Mouse (Mus musculus) gastrocnemius, postnatal 36 days (tissue): ENCODE results near the gene Dapp1. TPM values are rescaled to one million over a fixed set of nuclear protein-coding genes. Genes with fewer than 3 reads are reported as not detected.

Experiments
- DNase-seq, 2 experiments: peaks; one replicate each; pipeline ENCODE4 v3.0.0; 2022
- intact Hi-C: fragments of 180-260 bp; cut with DNase I; formaldehyde crosslinking; loops from one replicate; pipeline ENCODE4 v1.15.1; 2025
- long read RNA-seq, 2 experiments: library from polyadenylated mRNA; stranded (forward); transcript quantifications; one replicate each; pipeline ENCODE4 v2.0.0; 2021
- total RNA-seq, 2 experiments: library from RNA; stranded (reverse); gene quantifications; 2 replicates each; pipeline ENCODE4 v1.2.3; 2021

Dapp1 gene
- 1 to 10 TPM; 1.2 to 1.3 TPM for total RNA-seq
- long read RNA-seq, experiment 1: 0 reads
- long read RNA-seq, experiment 2, partial matches to known transcripts: 0 of 2 reads
- long read RNA-seq, experiment 2, other reads (novel, unspliced or antisense): 2 of 2 reads

DNA sequence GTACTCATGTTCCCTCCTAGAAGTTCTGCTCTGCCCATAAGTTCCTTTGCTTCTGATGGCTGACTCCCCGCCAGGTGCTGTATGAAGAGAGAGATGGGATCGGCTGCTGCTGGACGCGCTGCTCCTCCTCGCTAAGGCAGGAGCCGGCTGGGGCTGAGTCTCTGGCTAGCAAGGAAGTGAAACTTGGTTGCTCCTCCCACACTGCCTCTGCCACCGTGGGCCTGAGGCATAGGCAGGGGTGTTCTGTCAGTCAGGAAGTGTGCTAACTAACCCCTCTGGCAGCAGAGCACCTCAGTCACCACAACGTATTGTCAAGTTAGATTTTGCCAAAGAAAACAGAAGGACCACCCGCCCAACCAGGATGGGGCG is at the start of gene Dapp1:
Gene Dapp1 (minus strand): TSS at position 164 of the 369 bp plus-strand sequence.
- peak; percentile 34 to 37 for DNase-seq
- intact Hi-C loops: loop anchor here (5.0 to 10.0 kb wide), 2 partner anchors 34 to 207 kb away; no protein-coding TSS in a partner anchor

DNA sequence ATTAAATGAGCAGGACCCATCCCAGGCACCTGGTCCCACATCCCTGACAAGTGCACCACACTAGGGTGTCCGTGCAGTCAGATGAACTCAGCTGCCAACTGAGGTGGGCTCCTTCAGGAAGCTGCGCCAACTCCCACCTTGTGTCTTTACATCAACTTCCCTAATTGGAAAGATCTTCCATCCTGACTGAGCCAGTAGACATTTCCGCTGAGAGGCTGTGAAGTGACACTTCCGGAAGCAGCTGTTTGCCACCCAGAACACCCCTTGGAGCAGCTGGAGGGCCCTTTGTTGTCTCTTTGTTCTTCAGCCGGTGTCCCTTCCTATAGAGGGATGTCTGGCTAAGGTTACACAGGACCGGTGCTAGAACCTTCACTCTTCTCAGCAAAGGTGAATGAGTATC is 49.2 kb upstream of the Dapp1 start:
- intact Hi-C loops: no loop called here
- DNase-seq: no peak

DNA sequence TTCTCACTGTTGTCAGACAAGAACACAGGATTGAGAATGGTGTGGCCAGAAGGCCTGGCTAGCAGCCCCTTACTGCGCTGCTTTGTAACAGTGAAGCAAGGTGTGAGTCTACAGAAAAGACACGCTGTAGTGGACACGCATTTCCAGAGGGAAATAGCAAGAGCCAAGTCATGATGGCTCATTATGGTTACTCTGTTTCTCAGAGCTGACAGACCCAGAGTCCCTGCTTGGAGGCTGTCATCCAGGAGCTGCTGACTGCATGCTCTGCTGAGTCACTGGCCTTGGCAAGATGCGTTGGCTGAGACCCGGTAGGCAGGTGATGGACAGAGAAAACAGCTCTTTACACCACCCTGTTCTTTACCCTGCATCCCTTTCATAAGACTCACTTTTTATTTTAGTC is 48.0 kb upstream of the Dapp1 start:
- DNase-seq: peak; percentile 44 to 67
- intact Hi-C loops: loop anchor here (5.0 kb wide), 1 partner anchor 43 kb away; no protein-coding TSS in a partner anchor

DNA sequence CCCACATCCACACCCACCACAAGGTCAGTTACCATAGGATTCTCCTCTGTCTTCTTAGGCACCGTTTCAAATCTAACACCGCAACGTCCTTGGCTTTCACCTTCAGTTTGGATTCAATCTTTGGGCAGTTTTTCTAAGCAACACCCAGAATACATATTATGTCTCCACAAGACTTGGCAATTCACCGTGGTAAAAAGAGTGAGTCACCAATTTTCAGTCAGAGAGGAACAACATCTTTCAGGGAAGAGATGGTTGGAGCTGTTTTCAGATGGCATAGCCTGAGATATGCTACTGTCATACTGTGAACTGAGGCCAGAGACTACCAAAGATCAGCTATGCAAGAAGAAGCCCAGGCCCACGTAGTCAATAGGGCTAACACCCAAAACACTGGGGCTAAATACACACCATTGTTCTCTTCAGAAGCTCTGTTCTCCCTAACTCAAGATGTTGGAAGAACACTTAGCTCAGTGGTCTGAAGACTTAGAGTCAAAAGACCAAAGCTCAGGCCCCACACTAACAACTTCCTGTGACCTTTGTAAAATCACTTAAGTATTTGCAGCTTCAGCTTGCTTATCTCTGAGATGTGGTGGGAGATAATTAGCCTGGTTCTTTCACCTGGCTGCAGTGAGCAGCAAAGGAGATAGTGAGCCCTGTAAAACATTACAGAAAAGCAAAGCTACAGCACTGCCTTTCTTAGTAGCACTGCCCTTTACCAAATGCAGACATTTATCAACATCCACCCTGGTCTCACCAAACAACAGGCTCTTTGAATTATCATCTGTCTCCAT is 46.4 kb upstream of the Dapp1 start:
- no peak for DNase-seq
- intact Hi-C loops: loop anchor here (5.0 kb wide), 1 partner anchor 45 kb away; no protein-coding TSS in a partner anchor

DNA sequence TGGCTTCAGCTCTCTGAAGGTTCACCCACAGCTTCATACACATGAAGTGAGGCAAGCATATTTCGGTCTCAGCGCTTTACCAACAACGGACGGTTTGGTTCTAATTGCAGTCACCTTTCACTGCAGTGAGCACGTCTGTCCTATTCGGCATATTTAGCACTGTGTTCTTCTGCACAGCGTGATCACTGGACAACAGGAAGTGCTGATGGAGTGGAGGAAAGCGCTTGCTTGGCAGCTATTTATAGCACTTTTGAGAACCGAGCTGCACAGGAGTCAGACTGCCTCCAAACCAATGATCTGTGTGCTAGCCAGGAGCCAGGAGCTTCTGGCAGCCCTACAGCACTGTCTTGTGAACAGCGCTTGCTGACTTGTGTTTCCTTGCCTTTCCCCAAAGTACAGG is 44.9 kb upstream of the Dapp1 start:
- intact Hi-C loops: loop anchor here (5.0 kb wide), 1 partner anchor 46 kb away; no protein-coding TSS in a partner anchor
- peak; percentile 34 to 47 for DNase-seq

DNA sequence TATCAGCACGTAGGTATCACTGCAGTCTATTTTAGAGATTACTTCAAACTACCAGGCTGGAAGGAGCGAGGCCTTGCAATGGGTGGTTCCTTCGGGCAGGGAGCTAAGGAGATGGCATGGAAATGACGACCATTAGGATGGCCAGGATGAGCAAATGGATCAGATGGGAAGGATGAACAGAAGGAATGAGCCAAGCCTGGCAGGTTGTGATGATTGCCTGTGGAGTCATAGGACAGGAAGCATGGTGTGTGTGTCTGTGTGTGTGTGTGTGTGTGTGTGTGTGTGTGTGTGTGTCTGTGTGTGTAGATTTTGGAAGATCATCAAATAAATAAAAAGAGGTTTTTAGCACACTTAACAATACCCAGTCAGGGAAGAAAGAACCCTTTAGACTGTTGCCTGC is 41.3 kb upstream of the Dapp1 start:
- intact Hi-C loops: no loop called here
- DNase-seq: no peak

DNA sequence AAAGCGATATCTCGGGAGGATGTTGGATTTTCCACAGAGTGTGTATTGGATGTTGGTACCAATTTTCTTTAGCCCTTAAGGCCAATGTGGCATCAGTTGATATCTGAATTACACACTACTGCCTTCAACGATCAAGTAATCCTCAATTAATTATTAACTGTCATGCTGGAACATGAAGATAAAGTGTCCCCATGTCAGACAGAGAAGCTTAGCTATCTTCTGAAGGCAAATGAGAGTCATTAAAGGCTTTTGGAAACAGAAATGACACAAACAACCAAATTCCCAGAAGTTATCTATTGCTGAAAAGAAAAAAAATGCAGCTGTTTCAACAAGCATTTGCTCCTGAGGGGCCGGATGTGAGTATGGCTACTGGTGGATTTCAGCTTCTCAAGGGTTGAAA is 40.7 kb upstream of the Dapp1 start:
- DNase-seq: no peak
- intact Hi-C loops: no loop called here

DNA sequence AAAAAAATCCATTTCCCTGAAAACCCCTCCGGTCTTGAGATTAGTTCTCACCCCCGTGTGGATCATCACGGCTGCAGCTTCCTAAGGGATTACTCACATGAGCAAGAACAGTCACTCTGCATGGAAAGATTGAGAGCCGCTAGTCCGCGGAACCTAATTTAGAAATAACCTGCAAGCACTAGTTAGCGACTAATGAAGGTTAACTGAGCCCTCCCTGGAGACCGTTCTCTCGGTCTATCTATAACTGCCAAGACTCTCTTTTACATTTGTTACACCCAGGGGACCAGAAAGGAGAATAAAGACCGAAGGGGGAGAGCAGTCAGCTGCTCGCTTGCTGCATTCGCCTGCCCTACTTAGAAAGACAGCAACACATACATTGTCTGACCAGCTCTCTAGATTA is 35.5 kb upstream of the Dapp1 start:
- intact Hi-C loops: no loop called here
- DNase-seq: no peak

DNA sequence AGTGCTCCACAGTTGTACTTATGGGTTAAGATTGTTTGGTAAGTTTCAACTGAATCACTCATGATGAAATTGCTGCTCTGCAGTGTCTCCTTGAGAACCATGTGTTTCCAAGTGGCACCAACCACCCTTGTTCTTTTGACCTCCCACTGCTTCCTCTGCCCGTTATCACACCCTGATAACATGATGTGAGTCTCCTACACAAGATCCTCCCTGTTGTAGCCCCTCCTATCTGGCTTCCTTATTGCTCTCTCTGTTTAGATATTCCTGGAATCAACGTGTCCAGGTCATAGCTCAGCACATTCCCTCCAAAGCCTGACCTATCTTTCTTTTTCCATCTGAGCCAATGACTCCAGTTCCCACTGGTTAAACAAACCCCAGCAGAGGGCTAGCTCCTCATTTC is 33.4 kb upstream of the Dapp1 start:
- intact Hi-C loops: no loop called here
- DNase-seq: no peak

DNA sequence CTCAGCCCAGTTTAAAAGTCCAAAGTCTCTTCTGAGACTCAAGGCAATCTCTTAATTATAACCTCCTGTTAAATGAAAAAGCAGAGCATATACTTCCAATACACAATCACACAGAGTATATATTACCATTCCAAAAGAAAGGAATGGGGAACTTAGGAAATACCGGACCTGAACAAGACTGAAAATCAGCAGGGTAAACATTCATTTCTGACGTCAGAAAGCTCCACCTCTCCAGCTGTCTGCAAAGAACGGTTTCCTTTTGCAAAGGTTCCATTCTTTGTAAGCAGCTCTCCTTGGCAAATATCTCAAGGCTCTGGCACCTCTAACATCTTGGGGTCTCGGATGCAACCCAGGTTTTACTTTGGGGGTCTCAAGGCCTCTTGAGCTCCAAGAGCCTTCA is 31.0 kb upstream of the Dapp1 start:
- intact Hi-C loops: no loop called here
- DNase-seq: no peak

DNA sequence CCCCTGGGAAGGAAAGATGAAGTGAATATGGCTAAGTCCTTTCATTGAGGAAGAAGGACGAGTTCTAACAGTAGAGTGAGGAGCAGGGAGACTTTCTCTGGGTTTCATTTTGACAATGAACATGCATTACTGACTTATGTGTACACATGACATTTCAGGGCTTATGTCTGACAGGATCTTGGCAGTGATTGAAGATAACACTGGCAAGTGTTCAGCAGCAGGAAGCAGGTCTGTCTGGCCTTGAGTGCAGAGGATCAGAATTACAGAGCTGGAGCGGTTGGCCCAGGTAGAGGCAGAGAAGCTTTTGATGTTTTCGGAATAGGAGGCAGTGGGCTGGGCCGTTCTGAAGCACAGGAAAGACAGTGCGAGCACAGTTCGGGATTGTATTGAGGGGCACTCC is 26.8 kb upstream of the Dapp1 start:
- intact Hi-C loops: no loop called here
- no peak for DNase-seq

DNA sequence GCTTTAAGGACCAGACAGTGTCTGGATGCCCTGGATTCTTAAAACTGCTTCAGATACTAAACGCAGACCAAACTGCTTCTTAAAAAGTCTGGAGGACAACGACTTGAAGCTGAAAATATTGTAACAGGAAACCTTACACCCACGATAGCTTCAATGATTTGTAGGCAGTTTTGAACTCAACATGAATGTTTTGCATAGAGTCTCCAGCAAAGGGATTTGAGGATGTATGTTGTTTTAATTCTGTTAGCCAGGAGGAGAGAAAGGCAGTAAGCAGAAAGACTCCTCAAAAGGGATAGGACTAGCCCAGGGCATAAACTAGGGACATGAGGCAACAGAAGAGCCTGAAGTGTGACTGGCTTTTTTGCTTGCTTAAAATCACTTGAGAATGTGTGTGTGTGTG is 25.6 kb upstream of the Dapp1 start:
- DNase-seq: no peak

DNA sequence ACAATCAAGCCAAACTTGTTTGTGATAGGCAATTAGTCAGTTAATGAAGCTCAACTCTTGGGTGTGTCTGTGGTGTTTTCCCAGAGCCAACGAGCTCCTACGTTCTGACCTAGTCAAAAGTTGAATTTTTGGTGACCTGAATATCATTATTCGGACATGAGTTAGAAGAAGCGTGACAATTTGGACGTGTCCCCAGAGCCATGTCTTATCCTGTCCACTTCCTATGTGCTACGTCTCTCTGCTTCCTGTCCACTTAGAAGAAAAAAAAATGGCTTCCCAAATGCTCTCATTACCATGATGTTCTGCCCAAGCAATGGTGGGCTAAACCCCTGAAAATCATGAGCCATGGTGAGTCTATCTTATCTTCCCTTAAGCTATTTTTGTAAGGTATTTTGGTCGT is 21.9 kb upstream of the Dapp1 start:
- intact Hi-C loops: no loop called here
- no peak for DNase-seq

More for the DNA sequence above, 25.6 kb upstream of the Dapp1 start:
- intact Hi-C loops: no loop called here

DNA sequence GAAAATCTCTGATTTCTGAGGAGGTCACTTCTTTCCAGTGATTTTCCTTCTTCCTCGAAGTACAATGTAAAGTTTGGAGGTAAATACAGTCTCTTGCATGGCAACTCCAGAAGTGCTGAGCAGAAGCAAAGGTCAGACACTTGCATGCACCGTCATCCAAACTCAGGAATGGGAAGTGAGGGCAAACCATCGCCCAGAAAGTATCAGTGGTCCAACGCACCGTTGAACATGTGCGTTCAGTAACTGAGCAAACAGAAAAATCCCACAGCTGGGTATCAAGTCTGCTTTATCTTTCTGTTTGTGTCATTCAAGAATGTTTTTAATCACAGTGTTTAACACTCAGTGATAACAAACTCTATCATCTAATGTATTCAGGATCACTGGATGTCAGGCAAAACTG is 21.2 kb upstream of the Dapp1 start:
- DNase-seq: no peak
- intact Hi-C loops: no loop called here

DNA sequence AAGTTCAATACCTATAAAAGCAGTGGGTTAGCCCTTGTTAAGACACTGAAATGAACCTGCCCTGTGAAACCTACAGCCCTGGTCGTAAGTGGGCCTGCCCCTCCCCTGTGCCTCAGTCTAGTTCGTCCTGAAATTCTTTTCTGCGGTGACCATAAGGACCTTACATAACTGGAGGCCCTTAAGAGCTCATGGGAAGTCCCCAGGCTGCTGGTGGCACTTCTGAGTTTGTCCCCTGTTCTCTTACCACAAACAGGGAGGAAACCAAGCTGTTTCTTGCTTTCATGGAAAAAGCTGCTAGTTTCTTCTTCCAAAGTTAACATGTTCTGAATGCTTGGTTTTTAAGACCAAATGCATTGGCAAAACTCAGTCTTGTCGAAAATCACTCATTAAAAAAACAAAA is 20.5 kb upstream of the Dapp1 start:
- DNase-seq: no peak
- intact Hi-C loops: no loop called here

DNA sequence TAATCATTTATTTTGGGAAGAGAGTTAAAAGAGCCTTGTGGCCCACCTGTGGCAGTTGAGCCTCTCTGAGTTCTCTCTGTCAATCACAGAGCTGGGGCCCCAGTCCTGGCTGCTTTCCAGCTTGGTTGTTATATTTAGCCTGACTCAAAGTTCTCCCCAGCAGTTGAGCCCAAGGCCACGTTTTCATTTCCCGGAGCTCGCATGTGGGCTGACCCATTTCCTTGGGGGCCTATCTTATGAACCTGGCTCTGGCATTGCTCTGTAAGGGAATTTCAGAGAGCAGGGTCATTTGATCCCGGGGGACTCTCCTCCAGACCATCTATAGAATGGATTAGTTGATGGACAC is 19.4 kb upstream of the Dapp1 start:
- intact Hi-C loops: no loop called here
- peak; percentile 28 to 54 for DNase-seq

DNA sequence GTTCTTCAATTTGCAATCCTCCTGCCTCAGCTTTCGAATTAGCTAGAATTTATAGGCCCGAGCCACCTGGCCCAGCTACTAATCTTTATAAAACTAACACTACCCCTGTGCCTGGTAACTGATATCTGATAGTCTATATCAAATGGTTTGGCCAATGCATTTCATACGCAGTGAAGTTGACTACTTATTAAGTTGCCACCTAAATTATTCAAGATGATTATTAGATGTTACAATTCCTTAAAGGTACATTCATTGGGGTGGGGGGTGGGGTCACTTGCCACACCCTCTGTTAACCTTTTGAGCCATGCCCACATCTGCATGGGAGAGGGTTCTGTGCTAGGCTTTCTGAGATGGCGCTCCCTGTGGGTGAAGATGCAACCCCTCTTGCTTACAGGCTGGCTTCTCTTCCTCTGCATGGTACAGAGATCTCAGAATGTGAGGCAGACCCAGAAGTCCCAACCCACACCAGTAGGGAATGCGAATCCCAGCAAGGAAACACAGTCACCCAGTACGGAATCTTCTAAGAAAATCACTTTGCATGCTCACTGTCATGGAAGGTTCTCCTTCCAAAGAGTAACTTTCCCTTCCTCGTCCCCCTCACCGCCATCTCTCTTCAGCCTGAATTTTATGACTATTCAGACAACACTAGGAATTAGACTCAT is 18.8 kb upstream of the Dapp1 start:
- DNase-seq: no peak
- intact Hi-C loops: no loop called here

DNA sequence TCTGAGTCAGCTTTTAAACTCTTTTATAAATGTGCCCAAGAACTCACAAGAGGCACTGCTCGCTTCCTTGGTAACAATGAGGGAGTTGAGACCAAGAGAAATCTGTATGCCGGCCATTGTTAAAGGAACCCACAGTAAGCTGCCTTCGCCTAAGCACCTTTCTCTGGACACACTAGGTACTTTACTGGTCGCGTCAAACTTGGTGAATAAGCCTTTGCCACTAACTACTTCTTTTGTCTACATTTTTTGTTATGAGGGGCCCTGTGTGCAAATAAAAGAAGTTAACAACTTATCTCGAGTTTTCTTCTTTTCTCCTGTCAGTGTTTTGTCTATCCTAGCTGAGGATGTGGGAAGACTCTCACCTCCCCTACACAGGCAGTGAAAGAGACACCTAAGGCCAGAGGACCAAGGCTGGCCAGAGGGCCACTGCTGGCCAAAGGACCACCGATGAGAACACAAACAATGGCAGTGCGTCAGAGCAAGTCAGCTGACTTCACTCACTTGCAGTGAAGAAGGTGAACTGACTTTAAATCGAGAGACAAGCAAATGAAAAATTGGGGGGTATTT is 18.0 kb upstream of the Dapp1 start:
- no peak for DNase-seq
- intact Hi-C loops: no loop called here

DNA sequence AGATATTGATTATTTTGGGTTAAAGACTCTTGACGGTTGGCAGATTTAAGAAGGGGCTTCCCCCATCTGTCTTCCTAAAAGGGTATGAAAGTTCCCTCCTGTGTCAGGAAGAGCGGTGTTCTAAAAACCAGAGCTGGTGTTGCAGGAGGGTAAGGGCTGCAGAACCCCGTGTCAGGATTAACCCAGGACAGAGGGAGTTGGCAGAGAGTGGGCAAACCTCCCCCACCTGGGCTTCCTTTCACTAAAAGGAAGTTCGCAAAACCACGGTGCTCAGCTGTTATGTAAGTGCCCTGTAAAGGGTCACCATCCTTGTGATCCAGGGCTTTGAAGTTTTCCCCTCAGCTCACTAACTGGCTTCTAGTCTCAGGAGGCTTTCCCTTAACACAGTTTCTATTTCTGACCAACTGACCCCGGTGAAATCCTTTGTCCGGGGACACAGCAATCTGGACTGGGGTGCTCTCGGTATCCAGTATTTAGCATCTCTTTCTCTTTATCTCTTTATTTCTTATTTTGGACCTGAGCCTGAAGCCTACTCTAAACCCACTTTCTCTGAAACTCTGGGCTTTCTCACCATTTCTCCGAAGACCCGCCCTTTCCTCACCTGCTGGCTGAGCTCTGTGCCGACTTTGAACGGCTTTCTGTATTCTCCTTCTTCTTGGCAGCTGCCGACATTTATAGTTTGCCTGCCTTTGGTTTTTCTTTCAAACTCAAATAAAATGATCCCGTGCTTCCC is 17.3 kb upstream of the Dapp1 start:
- DNase-seq: no peak
- intact Hi-C loops: no loop called here

DNA sequence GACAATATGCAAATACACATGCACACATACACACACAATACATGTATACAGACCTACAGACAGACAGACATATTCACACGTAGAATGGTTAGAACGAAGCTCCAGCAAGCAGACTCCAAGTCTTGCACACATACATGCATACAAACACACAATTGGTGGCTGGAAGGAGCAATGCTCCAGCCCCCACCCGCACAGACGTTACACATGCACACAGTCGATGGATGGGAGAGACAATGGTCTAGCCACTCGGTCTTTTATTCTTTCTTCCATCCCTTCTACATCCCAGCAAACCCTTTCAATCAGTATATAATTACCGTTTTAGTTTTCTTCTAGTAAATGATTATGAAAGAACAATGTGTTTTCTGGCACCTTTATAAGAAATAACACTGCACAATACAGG is 14.1 kb upstream of the Dapp1 start:
- intact Hi-C loops: no loop called here
- no peak for DNase-seq

DNA sequence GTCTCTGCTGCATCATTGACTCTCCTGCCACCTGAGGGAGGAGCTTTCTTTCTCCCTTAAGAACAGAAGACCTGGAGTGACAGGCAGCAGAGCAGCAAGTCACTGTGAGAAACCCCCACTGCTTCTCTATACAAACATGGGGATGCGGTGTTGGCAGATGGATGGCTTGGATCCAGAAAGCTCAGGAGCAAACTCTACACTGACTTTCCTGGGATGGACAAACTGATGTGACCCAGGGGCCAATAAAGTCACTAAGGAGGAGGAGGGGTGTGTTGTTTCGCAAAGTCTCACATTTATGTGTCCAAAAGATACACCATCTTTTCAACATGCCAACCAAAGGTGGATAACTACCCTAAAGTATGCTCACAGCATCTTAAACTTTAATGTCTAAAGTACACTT is 12.9 kb upstream of the Dapp1 start:
- intact Hi-C loops: loop anchor here (5.0 kb wide), 1 partner anchor 73 kb away; the partner anchor contains the start of genes 1110002E22Rik and Gm5105
- no peak for DNase-seq
